Mouse (Mus musculus) CH12.LX (cell line): Measurements from ENCODE around the gene Gatad2a. TPM values are rescaled to one million over a fixed set of nuclear protein-coding genes. Genes with fewer than 3 reads are reported as not detected.

Experiments used
- DNase-seq: peaks from one replicate; pipeline ENCODE4 v3.0.0-alpha.2; 2013; ENCODE audit errors: extremely low read depth
- H3K27ac ChIP-seq: 2 replicates; pipeline ENCODE4 v1.5.1; 2012; ENCODE audit warnings: low read depth, mild to moderate bottlenecking, control low read depth, moderate library complexity; ENCODE audit not compliant: insufficient read depth
- H3K27me3 ChIP-seq: replicated peaks from 2 replicates; pipeline ENCODE3; 2012; ENCODE audit warnings: inconsistent platforms
- H3K36me3 ChIP-seq, 2 experiments: replicated peaks in 1 of 2; 2 replicates each; pipeline versions ENCODE3 to v1.6.1; 2012; ENCODE audit warnings: inconsistent platforms in 1 of 2, low read length in 1 of 2, mild to moderate bottlenecking in 1 of 2, mixed read lengths in 1 of 2, moderate library complexity in 1 of 2; ENCODE audit not compliant: control insufficient read depth in 1 of 2, insufficient read depth in 1 of 2
- H3K4me1 ChIP-seq, 2 experiments: 2 replicates each; pipeline ENCODE4 v1.6.1; 2012; ENCODE audit warnings: inconsistent platforms in 1 of 2, moderate library complexity in 1 of 2; ENCODE audit not compliant: insufficient read depth in 2 of 2, control insufficient read depth in 1 of 2
- H3K4me2 ChIP-seq: 2 replicates; pipeline ENCODE4 v1.6.1; 2012; ENCODE audit warnings: low read depth, mild to moderate bottlenecking, control low read depth; ENCODE audit not compliant: poor library complexity, insufficient read depth, severe bottlenecking
- H3K4me3 ChIP-seq, 3 experiments: fragments of 150-350 bp in 1 of 3; sonication (generic) in 1 of 3; replicated peaks in 1 of 3; 2 replicates each; pipeline versions ENCODE3 to v1.5.1; 2011 to 2012; ENCODE audit warnings: low read depth in 2 of 3, low read length in 2 of 3, mild to moderate bottlenecking in 2 of 3, moderate library complexity in 2 of 3, control low read depth in 1 of 3, improper control_type of control experiment in 1 of 3, inconsistent platforms in 1 of 3, mixed read lengths in 1 of 3; ENCODE audit not compliant: poor library complexity in 1 of 3
- H3K79me2 ChIP-seq: replicated peaks from 2 replicates; pipeline ENCODE4 v1.6.1; 2012; ENCODE audit warnings: mild to moderate bottlenecking, moderate library complexity; ENCODE audit not compliant: control insufficient read depth, poor library complexity, insufficient read depth, severe bottlenecking; ENCODE audit errors: extremely low read depth
- H3K9ac ChIP-seq: 2 replicates; pipeline ENCODE4 v1.6.1; 2012; ENCODE audit warnings: low read depth, mild to moderate bottlenecking, control low read depth, moderate library complexity; ENCODE audit not compliant: insufficient read depth
- H3K9me3 ChIP-seq: replicated peaks from 2 replicates; pipeline ENCODE3; 2012; ENCODE audit warnings: low read length, inconsistent platforms, mixed read lengths
- BHLHE40 ChIP-seq: IDR thresholded peaks from 2 replicates; pipeline ENCODE4 v1.6.1; 2011; ENCODE audit warnings: mild to moderate bottlenecking, low read depth, low read length, improper control_type of control experiment
- CHD1 ChIP-seq: IDR thresholded peaks from 2 replicates; pipeline ENCODE4 v1.6.1; 2012; ENCODE audit warnings: low read depth, low read length, improper control_type of control experiment, inconsistent platforms
- CHD2 ChIP-seq: IDR thresholded peaks from 2 replicates; pipeline ENCODE4 v1.6.1; 2011; ENCODE audit warnings: low read length, improper control_type of control experiment
- E2F4 ChIP-seq: IDR thresholded peaks from 2 replicates; pipeline ENCODE4 v1.6.1; 2011; ENCODE audit warnings: low read depth, low read length, improper control_type of control experiment; ENCODE audit not compliant: insufficient replicate concordance
- ELF1 ChIP-seq: IDR thresholded peaks from 2 replicates; pipeline ENCODE4 v1.6.1; 2014; ENCODE audit warnings: low read depth, mild to moderate bottlenecking, inconsistent platforms, low read length, improper control_type of control experiment
- EP300 ChIP-seq: IDR thresholded peaks from 2 replicates; pipeline ENCODE4 v1.6.1; 2011; ENCODE audit warnings: low read length, improper control_type of control experiment
- ETS1 ChIP-seq: conservative IDR thresholded peaks from 2 replicates; pipeline ENCODE4 v1.6.1; 2012; ENCODE audit warnings: low read depth, mild to moderate bottlenecking, inconsistent platforms, low read length, improper control_type of control experiment, moderate library complexity
- IRF4 ChIP-seq: IDR thresholded peaks from 2 replicates; pipeline ENCODE4 v1.6.1; 2014; ENCODE audit warnings: low read depth, mild to moderate bottlenecking, inconsistent platforms, low read length, improper control_type of control experiment
- JUND ChIP-seq: conservative IDR thresholded peaks from 2 replicates; pipeline ENCODE4 v1.6.1; 2011; ENCODE audit warnings: low read depth, low read length, improper control_type of control experiment
- MAFK ChIP-seq: IDR thresholded peaks from 2 replicates; pipeline ENCODE4 v1.6.1; 2011; ENCODE audit warnings: low read length, improper control_type of control experiment; ENCODE audit not compliant: insufficient replicate concordance
- MAX ChIP-seq: IDR thresholded peaks from 2 replicates; pipeline ENCODE4 v1.6.1; 2011; ENCODE audit warnings: low read length, improper control_type of control experiment
- MAZ ChIP-seq: IDR thresholded peaks from 2 replicates; pipeline ENCODE4 v1.6.1; 2012; ENCODE audit warnings: low read depth, mild to moderate bottlenecking, inconsistent platforms, low read length, improper control_type of control experiment, moderate library complexity
- MEF2A ChIP-seq: IDR thresholded peaks from 2 replicates; pipeline ENCODE4 v1.6.1; 2014; ENCODE audit warnings: low read depth, mild to moderate bottlenecking, inconsistent platforms, low read length, improper control_type of control experiment, borderline replicate concordance
- MXI1 ChIP-seq: IDR thresholded peaks from 2 replicates; pipeline ENCODE4 v1.6.1; 2011; ENCODE audit warnings: mild to moderate bottlenecking, low read depth, low read length, improper control_type of control experiment
- MYC ChIP-seq: IDR thresholded peaks from 2 replicates; pipeline ENCODE4 v1.6.1; 2011; ENCODE audit warnings: low read depth, mild to moderate bottlenecking, improper control_type of control experiment, low read length
- NELFE ChIP-seq: IDR thresholded peaks from 2 replicates; pipeline ENCODE4 v1.6.1; 2011; ENCODE audit warnings: low read depth, low read length, improper control_type of control experiment
- PAX5 ChIP-seq: IDR thresholded peaks from 2 replicates; pipeline ENCODE4 v1.6.1; 2012; ENCODE audit warnings: low read length, inconsistent platforms, mixed read lengths
- POLR2A ChIP-seq: IDR thresholded peaks from 2 replicates; pipeline ENCODE4 v1.6.1; 2011; ENCODE audit warnings: low read depth, mild to moderate bottlenecking, improper control_type of control experiment, low read length
- POLR2AphosphoS2 ChIP-seq: IDR thresholded peaks from 2 replicates; pipeline ENCODE4 v1.6.1; 2011; ENCODE audit warnings: low read depth, low read length, improper control_type of control experiment
- RAD21 ChIP-seq: IDR thresholded peaks from 2 replicates; pipeline ENCODE4 v1.6.1; 2011; ENCODE audit warnings: low read depth, mild to moderate bottlenecking, low read length, improper control_type of control experiment, moderate library complexity
- RCOR1 ChIP-seq: conservative IDR thresholded peaks from 2 replicates; pipeline ENCODE4 v1.6.1; 2012; ENCODE audit warnings: low read depth, mild to moderate bottlenecking, inconsistent platforms, low read length, improper control_type of control experiment
- SIN3A ChIP-seq: IDR thresholded peaks from 2 replicates; pipeline ENCODE4 v1.6.1; 2012; ENCODE audit warnings: low read length, improper control_type of control experiment, inconsistent platforms
- TCF12 ChIP-seq: IDR thresholded peaks from 2 replicates; pipeline ENCODE4 v1.6.1; 2014; ENCODE audit warnings: low read depth, mild to moderate bottlenecking, inconsistent platforms, low read length, improper control_type of control experiment
- UBTF ChIP-seq: IDR thresholded peaks from 2 replicates; pipeline ENCODE4 v1.6.1; 2012; ENCODE audit warnings: low read depth, mild to moderate bottlenecking, inconsistent platforms, low read length, improper control_type of control experiment, moderate library complexity
- USF1 ChIP-seq: IDR thresholded peaks from 2 replicates; pipeline ENCODE4 v1.6.1; 2014; ENCODE audit warnings: low read depth, mild to moderate bottlenecking, inconsistent platforms, low read length, improper control_type of control experiment
- ZC3H11A ChIP-seq: IDR thresholded peaks from 2 replicates; pipeline ENCODE4 v1.6.1; 2012; ENCODE audit warnings: low read depth, mild to moderate bottlenecking, inconsistent platforms, low read length, improper control_type of control experiment
- ZKSCAN1 ChIP-seq: IDR thresholded peaks from 2 replicates; pipeline ENCODE4 v1.6.1; 2012; ENCODE audit warnings: low read depth, inconsistent platforms, low read length, improper control_type of control experiment, borderline replicate concordance
- ZNF384 ChIP-seq: IDR thresholded peaks from 2 replicates; pipeline ENCODE4 v1.6.1; 2012; ENCODE audit warnings: low read depth, low read length, improper control_type of control experiment, inconsistent platforms
- dilution Hi-C: fragments of 300-500 bp; cut with MboI; formaldehyde crosslinking; loops from 2 replicates; pipeline ENCODE4 v1.14.3; 2020; ENCODE audit warnings: low sequenced_read_pairs; ENCODE audit not compliant: extremely low pct_unique_long_range_greater_than_20kb, extremely low pct_ligation_motif_present
- in situ Hi-C: fragments of 300-500 bp; cut with MboI; formaldehyde crosslinking; loops from 3 replicates; pipeline ENCODE4 v1.14.3; 2019; ENCODE audit warnings: low sequenced_read_pairs, low pct_ligation_motif_present, low pct_unique_long_range_greater_than_20kb, mixed read lengths
- polyA plus RNA-seq: library from polyadenylated mRNA; unstranded; fragments of >175 nt; gene quantifications from 2 replicates; pipeline ENCODE4 v1.2.1, GENCODE M21; 2012; ENCODE audit warnings: low read depth; ENCODE audit not compliant: insufficient read length
- total RNA-seq, 2 experiments: library from RNA; depleted of rRNA; stranded (reverse); fragments of 300-350 nt in 1 of 2; fragments of >200 nt in 1 of 2; gene quantifications; 2 replicates each; pipeline ENCODE4 v1.2.3; 2012 to 2014

Gene Gatad2a
- total and polyA plus RNA-seq, 3 experiments: 35.7 to 95.1 (median 70.8) TPM

- TF ChIP-seq MAX (peak; percentile 6; the same call in 1 of the 2 replicates), UBTF (no peak), PAX5 (no peak), POLR2A (peak; percentile 74), RAD21 (no peak), E2F4 (no peak)
Observed at GRCm38 (mm10) chr8:69974194-69974614, 22.0 kb downstream of the Gatad2a start (continued).

- Histone ChIP-seq H3K9me3 (no peaks in the 10 kb centered on the region), H3K27me3 (no peaks in the 10 kb centered on the region), H3K4me1 (peaks cover 18 to 47% of the 10 kb centered on the region in 2 experiments), H3K27ac (peak overlapping the region; percentile 3; the same call in 1 of the 2 replicates), H3K4me3 (peak overlapping the region; percentile 83 to 99 (median 91)), H3K36me3 (peaks cover 4 to 47% of the 10 kb centered on the region in 2 experiments), H3K79me2 (peaks cover 52% of the 10 kb centered on the region), H3K9ac (peak overlapping the region; percentile 79), H3K4me2 (peak overlapping the region; percentile 79)
- in situ Hi-C loops (no loop called here), dilution Hi-C loops (no loop called here)
- DNase-seq: no peak
- TF ChIP-seq NELFE (no peak), ZNF384 (no peak), ELF1 (0 out of 2 replicates have a peak, but pooled peaks have one; percentile 12), MXI1 (peak; percentile 67), CHD1 (0 out of 2 replicates have a peak, but pooled peaks have one; percentile 43), TCF12 (0 out of 2 replicates have a peak, but pooled peaks have one; percentile 12), BHLHE40 (peak; percentile 14; the same call in 1 of the 2 replicates), SIN3A (peak; percentile 56; the same call in 1 of the 2 replicates)
Observed at GRCm38 (mm10) chr8:69973442-69974161, 22.6 kb downstream of the Gatad2a start.

GRCm38 (mm10) chr8:69973063-69973441 lies 23.1 kb downstream of the Gatad2a start:
- Histone ChIP-seq H3K27ac (no peak overlapping the region), H3K9me3 (no peaks in the 10 kb centered on the region)
- in situ Hi-C loops: no loop called here
- TF ChIP-seq USF1 (no peak), CHD1 (no peak), MAFK (no peak), ETS1 (no peak), MEF2A (no peak), UBTF (no peak), POLR2AphosphoS2 (no peak), MAZ (no peak), JUND (no peak), MYC (no peak), CHD2 (no peak), RAD21 (no peak), ZC3H11A (no peak), ZNF384 (no peak), IRF4 (no peak), RCOR1 (no peak), EP300 (no peak), ZKSCAN1 (no peak)
- TF ChIP-seq, all 38 proteins: peak for 0
- Histone ChIP-seq H3K4me3 (peak overlapping the region; percentile 57 to 99 (median 83)), H3K9ac (peak overlapping the region; percentile 79), H3K36me3 (peaks cover 4 to 47% of the 10 kb centered on the region in 2 experiments), H3K4me1 (peaks cover 18 to 50% of the 10 kb centered on the region in 2 experiments), H3K4me2 (peak overlapping the region; percentile 79), H3K27me3 (no peaks in the 10 kb centered on the region), H3K79me2 (peaks cover 56% of the 10 kb centered on the region)
- DNase-seq: no peak
- dilution Hi-C loops: no loop called here
